Mouse (Mus musculus): ENCODE results near the gene BC025920. TPM values are rescaled to one million over a fixed set of nuclear protein-coding genes. Genes with fewer than 3 reads are reported as not detected.

Gene BC025920
- total RNA-seq (2014; rRNA removed) (0.55 and 0.67 TPM in 2 replicates), polyA plus RNA-seq (2012; rRNA removed) (0.29 and 0.56 TPM in 2 replicates)

DNA sequence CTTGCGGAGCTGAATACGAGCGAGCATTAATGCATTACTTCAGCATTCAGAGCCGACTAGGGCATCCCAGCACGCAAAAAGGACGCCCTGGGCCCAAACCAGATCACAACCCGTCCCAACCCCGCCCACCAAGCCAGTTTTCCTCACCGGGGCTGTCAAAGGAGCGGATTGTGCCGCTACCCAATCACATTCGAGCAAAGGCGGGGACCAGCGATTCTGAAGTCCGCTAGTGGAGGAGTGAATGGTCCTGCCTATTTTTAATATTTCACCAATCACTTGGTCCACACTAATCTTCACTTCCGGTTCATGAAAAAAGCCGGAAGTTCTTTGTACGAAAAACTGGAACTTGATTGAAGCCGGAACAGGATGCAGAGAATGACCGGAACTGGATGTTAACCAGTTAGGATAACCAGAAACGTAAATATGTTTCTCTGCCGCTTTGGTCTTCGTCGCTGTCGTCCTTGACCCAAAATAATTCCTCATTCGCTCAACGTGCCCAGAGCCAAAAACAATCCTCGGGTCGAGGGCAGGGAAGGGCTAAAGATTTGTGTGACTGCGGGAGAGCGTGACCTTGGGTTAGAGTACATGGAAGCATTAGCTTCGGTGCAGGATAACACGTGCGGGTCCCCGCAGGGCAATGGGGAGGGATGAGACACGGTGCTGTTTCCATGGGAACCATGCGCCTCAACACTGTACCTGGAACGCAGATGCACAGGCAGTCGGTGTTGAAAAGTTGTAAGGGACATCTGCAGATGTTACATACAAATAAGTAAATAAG lies at the start of gene BC025920:
Gene BC025920 (plus strand): TSS at position 297 of the 778 bp plus-strand sequence.
- peak within 1 kb of the TSS; percentile 69 for H3K9ac ChIP-seq (ENCODE audit: low read depth, low read length)
- no peaks in the 10 kb centered on the region for H3K36me3 ChIP-seq (ENCODE audit: control insufficient read depth, insufficient read depth, low read length)
- peak; percentile 64; the same call in 1 of the 2 replicates for TF ChIP-seq POLR2A (IDR thresholded peaks at IDR 0.05; ENCODE audit: extremely low read depth, insufficient read depth, low read length)
- no peak for TF ChIP-seq CTCF (IDR thresholded peaks at IDR 0.05; ENCODE audit: low read depth, low read length)
- H3K4me3 ChIP-seq (ENCODE audit: insufficient read depth, low read depth, low read length) = peak within 1 kb of the TSS; percentile 64
- peaks cover 13% of the 10 kb centered on the region for H3K4me1 ChIP-seq (ENCODE audit: control insufficient read depth, insufficient read depth, low read length)
- WGBS = under 1% methylated on average over 39 of the region's 39 CpGs
- H3K27me3 ChIP-seq (ENCODE audit: control insufficient read depth, insufficient read depth, low read length) = no peaks in the 10 kb centered on the region
- peak within 1 kb of the TSS; percentile 93 for H3K27ac ChIP-seq (replicated peaks; ENCODE audit: insufficient read depth, low read depth, low read length)
- no peaks in the 10 kb centered on the region for H3K79me2 ChIP-seq (ENCODE audit: control insufficient read depth, insufficient read depth, low read length)
- DNase-seq (ENCODE audit: extremely low read depth, low read depth, low spot score) = peak; percentile 99

DNA sequence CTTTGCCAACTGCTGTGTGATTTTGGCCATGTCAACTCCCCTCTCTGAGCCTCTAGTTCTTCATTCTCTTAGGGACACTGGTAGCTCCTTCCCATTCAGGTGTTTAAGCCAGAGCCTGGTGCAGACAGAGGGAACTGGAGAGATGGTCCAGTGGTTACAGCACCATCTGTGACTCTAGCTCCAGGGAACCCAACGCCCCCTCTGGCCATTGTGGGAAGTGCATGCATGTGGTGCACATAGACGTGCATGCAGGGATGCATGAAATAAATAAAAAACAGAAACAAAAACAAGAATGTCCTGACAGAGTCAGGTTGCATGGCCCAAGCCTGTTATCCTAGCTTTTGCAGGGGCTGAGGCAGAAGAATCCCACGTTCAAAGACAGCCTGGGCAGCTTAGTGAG lies 49.8 kb upstream of the BC025920 start:
- H3K4me1 ChIP-seq (ENCODE audit: control insufficient read depth, insufficient read depth, low read length) = peaks cover 9% of the 10 kb centered on the region
- TF ChIP-seq POLR2A (IDR thresholded peaks at IDR 0.05; ENCODE audit: extremely low read depth, insufficient read depth, low read length) (no peak), CTCF (IDR thresholded peaks at IDR 0.05; ENCODE audit: low read depth, low read length) (peak; percentile 50)
- no peaks in the 10 kb centered on the region for H3K36me3 ChIP-seq (ENCODE audit: control insufficient read depth, insufficient read depth, low read length)
- H3K4me3 ChIP-seq (ENCODE audit: insufficient read depth, low read depth, low read length) = no peak overlapping the region
- no peak for DNase-seq (ENCODE audit: extremely low read depth, low read depth, low spot score)
- H3K79me2 ChIP-seq (ENCODE audit: control insufficient read depth, insufficient read depth, low read length) = peaks cover 20% of the 10 kb centered on the region
- no peaks in the 10 kb centered on the region for H3K27me3 ChIP-seq (ENCODE audit: control insufficient read depth, insufficient read depth, low read length)
- H3K9ac ChIP-seq (ENCODE audit: low read depth, low read length) = no peak overlapping the region
- 81% methylated on average over 3 of the region's 3 CpGs for WGBS
- no peak overlapping the region for H3K27ac ChIP-seq (replicated peaks; ENCODE audit: insufficient read depth, low read depth, low read length)

DNA sequence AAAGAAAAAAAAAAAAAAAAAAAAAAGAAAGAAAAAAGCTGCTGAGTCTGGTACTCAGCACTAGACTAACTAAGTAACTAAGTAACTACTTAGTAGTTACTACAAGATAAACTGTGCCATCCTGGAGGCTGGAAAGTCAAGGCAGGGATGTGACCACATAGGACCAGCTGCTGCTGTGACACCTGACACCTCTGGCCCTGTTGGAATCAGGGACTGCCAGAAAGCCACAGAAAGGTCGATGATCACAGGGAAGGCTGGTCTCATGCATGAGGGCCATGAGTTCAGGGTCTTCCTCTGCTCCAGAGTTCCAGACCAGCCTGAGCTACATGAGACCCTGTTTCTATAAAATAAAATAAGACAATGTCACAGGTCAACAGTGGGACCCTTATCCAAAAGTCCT lies 48.6 kb upstream of the BC025920 start:
- Histone ChIP-seq H3K36me3 (ENCODE audit: control insufficient read depth, insufficient read depth, low read length) (no peaks in the 10 kb centered on the region), H3K27me3 (ENCODE audit: control insufficient read depth, insufficient read depth, low read length) (no peaks in the 10 kb centered on the region), H3K9ac (ENCODE audit: low read depth, low read length) (no peak overlapping the region), H3K27ac (replicated peaks; ENCODE audit: insufficient read depth, low read depth, low read length) (peak overlapping the region; percentile 10; the same call in 1 of the 2 replicates), H3K79me2 (ENCODE audit: control insufficient read depth, insufficient read depth, low read length) (peaks cover 27% of the 10 kb centered on the region), H3K4me1 (ENCODE audit: control insufficient read depth, insufficient read depth, low read length) (peaks cover 14% of the 10 kb centered on the region), H3K4me3 (ENCODE audit: insufficient read depth, low read depth, low read length) (no peak overlapping the region)
- TF ChIP-seq CTCF (IDR thresholded peaks at IDR 0.05; ENCODE audit: low read depth, low read length) (no peak), POLR2A (IDR thresholded peaks at IDR 0.05; ENCODE audit: extremely low read depth, insufficient read depth, low read length) (no peak)
- DNase-seq (ENCODE audit: extremely low read depth, low read depth, low spot score) = peak; percentile 74
- WGBS = 15% methylated on average over 1 of the region's 1 CpGs

DNA sequence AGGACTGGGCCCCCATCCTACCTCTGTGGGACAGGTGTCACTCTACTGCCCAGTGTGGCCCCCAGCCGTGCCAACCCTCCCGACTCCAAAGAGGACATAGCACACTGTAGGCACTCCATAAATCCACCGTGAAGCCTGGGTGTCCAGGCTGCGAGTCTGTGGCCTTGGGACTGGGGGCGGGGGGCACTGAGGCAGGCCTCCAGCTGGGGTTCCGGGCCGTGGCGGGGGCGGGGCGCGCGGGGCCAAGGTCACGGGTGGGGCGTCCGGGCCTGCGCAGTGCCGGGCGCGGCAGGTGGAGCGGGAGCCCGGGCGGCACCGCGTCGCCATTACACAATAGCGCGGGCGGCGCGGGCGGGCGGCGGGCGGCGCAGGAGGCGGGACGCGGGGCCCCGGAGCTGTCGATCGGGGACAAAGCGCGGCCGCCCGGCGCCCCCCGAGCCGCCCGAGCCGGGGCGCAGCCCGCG lies 46.9 kb upstream of the BC025920 start, which contains the start of gene Aes:
Gene Aes (plus strand): TSS at position 326 of the 464 bp plus-strand sequence.
- H3K27me3 ChIP-seq (ENCODE audit: control insufficient read depth, insufficient read depth, low read length) = no peaks in the 10 kb centered on the region
- peak within 1 kb of the TSS; percentile 99 for H3K27ac ChIP-seq (replicated peaks; ENCODE audit: insufficient read depth, low read depth, low read length)
- peak; percentile 59 for DNase-seq (ENCODE audit: extremely low read depth, low read depth, low spot score)
- H3K4me1 ChIP-seq (ENCODE audit: control insufficient read depth, insufficient read depth, low read length) = peaks cover 24% of the 10 kb centered on the region
- H3K36me3 ChIP-seq (ENCODE audit: control insufficient read depth, insufficient read depth, low read length) = no peaks in the 10 kb centered on the region; the same call in 1 of the 2 replicates
- H3K79me2 ChIP-seq (ENCODE audit: control insufficient read depth, insufficient read depth, low read length) = peaks cover 29% of the 10 kb centered on the region
- WGBS = under 1% methylated on average over 49 of the region's 53 CpGs
- TF ChIP-seq POLR2A (IDR thresholded peaks at IDR 0.05; ENCODE audit: extremely low read depth, insufficient read depth, low read length) (no peak), CTCF (IDR thresholded peaks at IDR 0.05; ENCODE audit: low read depth, low read length) (no peak)
- H3K4me3 ChIP-seq (ENCODE audit: insufficient read depth, low read depth, low read length) = peak within 1 kb of the TSS; percentile 97
- peak within 1 kb of the TSS; percentile 96 for H3K9ac ChIP-seq (ENCODE audit: low read depth, low read length)

DNA sequence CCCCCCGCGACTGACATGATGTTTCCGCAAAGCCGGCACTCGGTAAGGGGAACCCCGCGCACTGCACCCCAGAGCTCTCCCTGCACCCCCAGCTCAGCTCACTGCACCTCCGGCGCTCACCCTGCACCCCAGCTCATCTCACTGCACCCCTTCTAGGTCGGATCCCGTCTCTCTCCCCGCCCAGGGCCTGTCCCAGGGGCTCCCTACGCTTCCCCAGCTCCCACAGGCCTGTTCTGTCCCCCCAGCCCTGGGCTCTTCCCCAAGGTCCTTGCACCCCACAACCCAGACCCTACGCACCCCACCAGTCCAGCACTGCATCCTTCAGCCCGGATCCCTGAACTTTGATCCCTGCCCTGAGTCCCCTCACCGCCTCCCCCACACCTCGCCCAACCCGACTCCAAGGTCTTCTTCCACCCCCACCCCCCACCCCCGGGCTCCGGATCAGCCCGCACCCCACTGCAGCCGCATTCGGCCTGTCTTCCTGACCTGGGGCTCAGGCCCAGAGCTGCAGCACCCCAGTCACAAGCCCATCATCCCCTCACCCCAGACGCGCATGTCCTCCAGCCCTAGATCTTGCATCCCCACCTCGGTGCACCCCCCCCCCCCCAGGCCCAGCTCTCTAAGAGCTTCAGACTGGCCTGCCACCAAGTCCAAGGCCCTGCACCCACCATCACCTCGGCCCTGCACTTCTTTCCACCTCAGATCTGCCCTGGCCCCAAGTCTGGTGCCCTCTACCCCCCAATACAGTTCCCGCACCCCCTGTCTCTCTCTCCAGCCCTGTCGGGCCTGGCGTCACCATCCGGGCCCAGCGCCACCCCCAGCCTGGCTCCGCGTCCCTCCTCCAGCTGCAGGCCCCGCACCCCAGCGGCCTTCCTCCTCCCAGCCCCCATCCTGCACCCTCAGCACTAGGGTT lies 46.2 kb upstream of the BC025920 start:
- H3K4me1 ChIP-seq (ENCODE audit: control insufficient read depth, insufficient read depth, low read length) = peaks cover 24% of the 10 kb centered on the region
- H3K4me3 ChIP-seq (ENCODE audit: insufficient read depth, low read depth, low read length) = peak overlapping the region; percentile 97
- 2% methylated on average over 36 of the region's 36 CpGs for WGBS
- DNase-seq (ENCODE audit: extremely low read depth, low read depth, low spot score) = peak; percentile 74
- TF ChIP-seq CTCF (IDR thresholded peaks at IDR 0.05; ENCODE audit: low read depth, low read length) = no peak
- 0 out of 2 replicates have a peak, but pooled peaks have one; percentile 24 for TF ChIP-seq POLR2A (IDR thresholded peaks at IDR 0.05; ENCODE audit: extremely low read depth, insufficient read depth, low read length)
- peak overlapping the region; percentile 96 for H3K9ac ChIP-seq (ENCODE audit: low read depth, low read length)
- peaks cover 3% of the 10 kb centered on the region for H3K36me3 ChIP-seq (ENCODE audit: control insufficient read depth, insufficient read depth, low read length)
- no peaks in the 10 kb centered on the region for H3K27me3 ChIP-seq (ENCODE audit: control insufficient read depth, insufficient read depth, low read length)
- peak overlapping the region; percentile 99 for H3K27ac ChIP-seq (replicated peaks; ENCODE audit: insufficient read depth, low read depth, low read length)
- peaks cover 29% of the 10 kb centered on the region for H3K79me2 ChIP-seq (ENCODE audit: control insufficient read depth, insufficient read depth, low read length)

Measured in liver, adult 2 months (tissue).